Mouse (Mus musculus) ovary, adult 18-20 months (tissue): Measurements from ENCODE around the gene Atp2a1.
A peak's percentile ranks its signal among the peaks of the same experiment; 100 is the strongest.
"Not testable (repeated sequence)": the region's sequence is repeated elsewhere in the genome, so short reads cannot be mapped to it uniquely, and the experiment has no call there.

Experiments used
- DNase-seq: peaks from one replicate; pipeline ENCODE4 v3.0.0; 2022; ENCODE audit warnings: low spot score, mixed read lengths

Atp2a1 gene

DNA sequence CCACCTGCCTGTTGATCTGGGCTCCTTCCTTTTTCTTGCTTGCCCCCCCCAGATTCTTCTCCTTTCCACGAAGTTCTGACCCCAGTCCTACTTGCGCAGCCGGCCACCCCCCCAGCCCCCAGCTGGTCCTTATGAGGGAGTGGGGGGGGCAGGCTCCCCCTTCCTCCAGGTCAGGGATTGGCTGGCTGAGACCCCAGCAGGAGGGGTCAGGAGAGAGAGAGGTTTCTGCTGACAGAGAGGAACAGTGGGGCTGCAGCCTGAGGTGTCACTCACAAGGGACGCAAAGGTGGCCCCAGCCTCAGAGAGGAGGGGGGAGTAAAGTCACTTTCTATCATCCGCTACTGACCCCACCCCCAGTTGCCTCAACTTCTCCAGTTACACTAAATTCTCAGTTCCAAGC, at the start of gene Atp2a1:
Gene Atp2a1 (minus strand): TSS at position 105 of the 400 bp plus-strand sequence.
- DNase-seq = no peak

DNA sequence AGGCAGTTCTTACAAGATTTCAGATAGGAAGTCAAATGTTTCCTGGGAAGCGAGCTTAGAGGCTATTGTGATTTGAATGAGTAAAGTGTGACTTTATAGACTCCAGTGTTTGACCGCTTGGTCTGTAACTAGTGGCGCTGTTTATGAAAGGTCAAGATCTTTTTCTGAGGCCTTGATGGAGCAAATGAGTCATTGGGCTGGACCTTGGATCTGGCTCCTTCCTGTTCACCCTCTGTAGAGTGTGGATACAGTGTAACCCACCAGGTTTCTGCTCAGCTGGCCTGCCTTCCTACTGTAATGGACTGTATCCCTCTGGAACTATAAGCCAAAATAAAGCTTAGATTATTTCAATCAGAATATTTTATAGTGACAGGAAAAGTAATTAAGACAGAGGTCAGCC, 48.4 kb upstream of the Atp2a1 start:
- no peak for DNase-seq

- DNase-seq = no peak
These were observed 44.3 kb upstream of the Atp2a1 start for GRCm38 (mm10) chr7:126507126-126507778.

- no peak for DNase-seq
These were observed 42.0 kb upstream of the Atp2a1 start for GRCm38 (mm10) chr7:126504913-126505312.

DNA sequence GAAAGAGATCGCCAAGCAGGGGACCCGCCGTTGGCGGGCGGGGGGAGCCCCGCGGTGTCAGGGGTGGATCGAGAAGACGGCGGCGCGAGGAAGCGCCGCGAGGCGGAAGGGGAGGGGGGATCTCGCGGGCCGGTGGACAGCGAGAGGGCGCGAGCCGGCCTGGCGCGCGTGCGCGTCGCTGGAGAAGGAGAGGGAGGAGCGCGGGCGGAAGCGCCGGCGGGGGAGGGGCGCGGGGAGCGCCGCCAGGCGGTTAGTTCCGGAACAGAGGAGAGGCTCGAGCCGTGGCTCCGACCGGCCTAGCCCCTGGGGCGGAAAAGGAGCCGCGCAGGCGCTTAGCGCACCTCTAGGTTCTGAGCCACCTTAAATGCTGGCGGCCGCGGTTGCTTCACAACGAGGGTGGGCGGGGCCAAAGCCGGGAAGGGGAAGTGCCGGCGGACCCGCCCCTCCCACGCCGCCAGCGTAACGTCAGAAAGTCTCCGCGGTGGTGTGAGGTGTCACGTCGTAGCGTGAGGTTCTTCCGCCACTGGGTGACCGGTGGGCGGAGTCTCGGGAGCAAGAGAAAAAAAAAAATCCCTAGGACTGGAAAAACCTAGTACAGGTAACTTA, 40.5 kb upstream of the Atp2a1 start, which contains the start of gene Atxn2l:
Gene Atxn2l (minus strand): TSS at position 165 of the 606 bp plus-strand sequence.
- peak; percentile 97 for DNase-seq

DNA sequence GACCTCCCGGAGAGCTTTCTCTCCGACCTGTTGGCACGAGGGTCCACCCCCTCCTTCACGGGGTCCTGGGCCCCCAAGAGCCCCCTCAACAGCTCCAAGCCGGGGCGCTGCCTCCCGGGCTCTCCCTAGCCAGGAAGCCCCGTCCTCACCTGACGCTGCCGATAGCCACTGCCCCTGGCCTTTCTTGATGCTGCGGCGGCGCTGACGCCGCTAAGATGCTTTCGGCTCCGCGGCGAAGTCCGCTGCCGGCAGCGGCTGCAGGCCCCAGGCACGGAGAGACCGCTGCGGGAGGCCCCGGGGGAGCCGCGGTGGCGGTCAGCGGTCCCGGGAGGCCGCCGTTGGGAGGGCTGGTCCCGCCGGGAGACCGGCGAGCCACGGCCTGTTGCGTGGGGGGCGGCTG, 39.8 kb upstream of the Atp2a1 start:
- no peak for DNase-seq

DNA sequence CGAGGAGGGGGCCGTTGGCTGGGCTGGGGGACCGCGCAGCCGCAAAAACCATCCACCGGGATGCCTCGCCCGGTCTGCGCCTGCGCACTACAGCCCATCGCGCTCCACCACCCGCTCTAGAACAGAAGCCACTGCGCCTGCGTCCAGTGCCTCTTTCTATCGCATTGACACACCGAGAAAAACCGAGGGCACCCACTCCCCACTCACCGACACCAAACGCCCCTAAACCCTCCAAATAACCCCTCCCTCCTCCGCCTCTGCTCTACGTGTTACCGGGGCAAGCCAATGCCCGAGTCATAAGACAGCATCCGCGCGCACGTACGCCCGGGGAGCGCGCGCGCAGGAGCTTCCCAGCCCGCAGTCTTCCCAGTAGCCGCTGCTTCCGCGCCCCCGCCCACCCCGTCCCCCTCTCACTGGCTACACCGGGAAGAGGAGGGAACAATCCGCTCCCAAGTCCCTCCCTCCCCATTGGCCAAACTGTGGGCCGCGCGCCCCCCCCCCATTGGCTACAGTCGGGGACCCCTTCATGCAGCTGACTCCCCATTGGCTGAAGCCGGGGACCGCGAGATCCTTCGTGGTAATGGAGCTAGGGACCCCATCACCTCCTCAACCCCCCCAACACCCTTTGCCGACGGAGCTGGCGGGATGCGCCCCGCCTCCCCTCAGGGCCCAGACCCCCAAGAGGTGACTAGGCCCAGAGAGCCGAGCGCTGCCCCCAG, 39.3 kb upstream of the Atp2a1 start:
- DNase-seq = peak; percentile 91

DNA sequence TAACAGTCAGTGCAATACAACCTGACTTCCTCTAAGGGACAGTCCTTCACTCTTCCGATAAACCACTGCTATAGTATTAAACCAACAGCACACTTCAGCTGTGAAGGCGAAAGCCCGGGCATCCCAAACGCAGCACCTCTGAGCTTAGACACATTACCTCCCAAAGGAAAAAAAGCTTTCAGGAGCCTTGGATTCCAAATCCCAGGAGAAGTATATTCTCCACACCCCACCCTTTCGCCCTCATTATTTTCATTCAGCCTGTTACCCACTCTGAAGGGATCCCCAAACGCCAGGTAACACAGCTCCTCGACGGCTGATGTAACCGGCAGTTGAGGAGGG, 38.7 kb upstream of the Atp2a1 start:
- no peak for DNase-seq

GRCm38 (mm10) chr7:126499416-126499815, 36.5 kb upstream of the Atp2a1 start:
- no peak for DNase-seq

GRCm38 (mm10) chr7:126497966-126498365, 35.1 kb upstream of the Atp2a1 start:
- DNase-seq = no peak

DNA sequence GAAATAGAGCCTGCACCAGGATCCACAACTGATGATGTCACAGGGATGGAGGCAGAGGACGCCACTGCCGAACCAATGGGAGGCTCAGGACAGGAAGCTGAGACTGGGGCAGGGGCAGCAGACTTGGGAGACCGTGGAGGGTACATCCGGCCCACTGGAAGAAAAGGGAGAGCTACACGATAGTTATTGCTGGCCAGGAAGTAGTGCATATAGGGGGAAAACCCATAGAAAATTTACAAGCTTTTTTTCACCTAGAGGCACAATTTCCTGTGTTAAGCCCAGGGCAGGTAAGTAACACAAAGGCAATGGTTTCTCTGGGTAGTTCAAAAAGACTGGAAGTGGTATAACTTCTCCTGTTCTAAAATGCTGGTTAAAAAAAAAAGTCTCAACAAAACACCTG, 33.6 kb upstream of the Atp2a1 start:
- DNase-seq = no peak

- no peak for DNase-seq
These were observed 31.2 kb upstream of the Atp2a1 start for GRCm38 (mm10) chr7:126494120-126494519.

DNA sequence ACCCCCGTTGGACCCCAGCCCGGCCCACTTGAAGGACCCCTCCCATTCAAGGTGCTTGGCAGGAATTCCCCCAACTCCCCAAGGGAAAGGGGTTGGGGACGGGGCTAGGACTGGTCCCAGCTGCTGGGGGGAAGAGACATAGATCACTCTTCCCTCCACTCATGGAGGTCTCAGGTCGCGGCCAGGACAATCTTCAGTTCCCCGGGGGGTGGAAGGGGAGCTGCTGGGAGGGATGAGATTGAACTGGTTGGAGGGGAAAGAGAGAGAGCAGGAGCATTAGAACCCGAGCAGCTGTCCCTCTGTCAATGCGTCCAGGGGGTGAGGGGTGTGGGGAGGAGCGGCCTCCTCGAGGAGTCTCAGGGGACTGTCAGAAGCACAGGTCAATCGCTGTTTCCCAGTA, 29.1 kb upstream of the Atp2a1 start:
- no peak for DNase-seq

DNA sequence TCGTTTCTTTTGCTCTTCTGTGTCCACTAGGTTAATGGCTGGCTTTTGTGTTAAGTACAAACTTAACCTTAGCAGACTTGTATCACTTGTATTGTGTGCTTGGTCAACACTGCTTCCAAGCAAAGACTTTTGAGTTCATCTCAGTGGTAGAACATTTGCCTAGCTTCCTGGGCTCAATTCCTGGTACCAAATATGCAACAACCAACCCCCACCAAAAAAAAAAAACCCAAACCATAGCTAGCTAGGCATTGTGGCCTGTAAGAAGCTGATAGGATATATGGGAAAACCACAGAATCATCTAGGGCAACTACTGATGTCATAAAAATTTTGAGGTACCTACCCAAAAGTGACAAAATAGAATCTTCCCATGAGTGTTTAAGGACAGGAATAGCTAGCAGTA, 28.1 kb upstream of the Atp2a1 start:
- DNase-seq = no peak

DNA sequence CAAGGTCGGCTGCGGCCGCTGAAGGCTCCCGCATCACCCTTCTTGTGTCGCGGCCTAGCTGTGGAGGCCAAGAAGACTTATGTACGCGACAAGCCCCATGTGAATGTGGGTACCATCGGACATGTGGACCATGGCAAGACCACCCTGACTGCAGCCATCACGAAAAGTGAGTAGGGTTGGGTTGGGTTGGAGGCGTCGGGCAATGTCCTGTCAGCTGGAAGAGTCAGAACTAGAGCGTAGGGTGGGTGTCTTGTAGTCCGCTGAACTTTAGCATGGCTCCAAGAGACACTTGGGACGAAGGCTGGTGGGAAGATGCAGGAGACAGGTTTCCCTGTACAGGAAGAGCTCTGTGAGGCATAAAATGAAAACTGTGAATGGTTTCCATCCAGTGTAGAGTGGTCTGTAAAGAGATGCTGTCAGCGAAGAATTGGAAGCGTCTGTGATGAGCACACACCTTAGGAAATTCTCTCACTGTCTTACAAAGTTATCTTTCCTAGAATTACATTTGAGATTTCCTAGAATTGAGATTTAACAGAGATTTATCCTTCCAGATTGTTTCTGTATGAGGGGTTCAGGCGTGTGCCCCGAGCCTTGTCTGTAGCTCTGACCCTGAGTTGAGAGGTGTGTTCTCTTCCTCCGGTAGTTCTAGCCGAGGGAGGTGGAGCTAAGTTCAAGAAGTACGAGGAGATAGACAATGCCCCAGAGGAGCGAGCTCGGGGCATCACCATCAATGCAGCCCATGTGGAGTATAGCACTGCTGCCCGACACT, 24.9 kb upstream of the Atp2a1 start:
- not testable (repeated sequence) for DNase-seq

DNA sequence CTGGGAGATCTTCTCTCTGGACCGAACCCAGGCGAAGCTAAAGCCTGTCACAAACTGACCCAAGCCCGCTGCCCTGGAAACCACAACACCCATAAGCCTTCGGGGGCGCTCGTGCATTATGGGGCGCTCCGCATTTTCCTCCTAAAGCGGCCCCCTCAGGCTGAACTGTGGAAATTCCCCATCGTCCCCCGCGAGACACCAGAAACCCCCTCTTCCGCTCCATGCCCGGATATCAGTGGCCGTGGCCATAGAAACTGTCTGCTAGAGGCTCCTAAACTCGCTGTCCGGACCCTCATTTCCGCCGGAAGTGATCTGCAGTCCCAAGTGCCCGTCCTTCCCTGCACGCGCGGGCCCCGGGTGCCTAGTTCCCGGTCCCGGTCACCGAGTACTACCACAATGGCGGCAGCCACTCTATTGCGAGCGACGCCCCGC, 24.2 kb upstream of the Atp2a1 start, which contains the start of gene Tufm:
Gene Tufm (plus strand): TSS at position 310 of the 432 bp plus-strand sequence.
- peak; percentile 96 for DNase-seq

GRCm38 (mm10) chr7:126482392-126482871, 19.5 kb upstream of the Atp2a1 start:
- peak; percentile 92 for DNase-seq

DNA sequence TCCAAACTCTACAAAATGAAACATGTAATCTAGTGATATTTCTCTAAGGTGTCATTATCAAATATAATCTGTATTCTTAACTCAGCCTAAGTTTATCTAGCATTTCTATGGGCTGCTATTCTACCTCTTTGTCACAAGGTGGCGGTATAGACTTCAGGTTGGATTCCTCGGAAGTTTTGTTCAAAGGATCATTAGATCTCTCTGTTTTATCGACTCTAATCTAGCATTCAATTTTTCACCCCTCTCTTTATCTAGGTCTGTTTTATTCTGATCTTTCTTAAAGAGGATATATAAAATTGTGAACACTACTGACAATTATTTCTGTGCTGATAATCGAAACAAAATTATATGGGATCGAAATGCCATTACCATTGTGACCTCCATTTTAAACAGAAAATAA, 18.8 kb upstream of the Atp2a1 start:
- no peak for DNase-seq

DNA sequence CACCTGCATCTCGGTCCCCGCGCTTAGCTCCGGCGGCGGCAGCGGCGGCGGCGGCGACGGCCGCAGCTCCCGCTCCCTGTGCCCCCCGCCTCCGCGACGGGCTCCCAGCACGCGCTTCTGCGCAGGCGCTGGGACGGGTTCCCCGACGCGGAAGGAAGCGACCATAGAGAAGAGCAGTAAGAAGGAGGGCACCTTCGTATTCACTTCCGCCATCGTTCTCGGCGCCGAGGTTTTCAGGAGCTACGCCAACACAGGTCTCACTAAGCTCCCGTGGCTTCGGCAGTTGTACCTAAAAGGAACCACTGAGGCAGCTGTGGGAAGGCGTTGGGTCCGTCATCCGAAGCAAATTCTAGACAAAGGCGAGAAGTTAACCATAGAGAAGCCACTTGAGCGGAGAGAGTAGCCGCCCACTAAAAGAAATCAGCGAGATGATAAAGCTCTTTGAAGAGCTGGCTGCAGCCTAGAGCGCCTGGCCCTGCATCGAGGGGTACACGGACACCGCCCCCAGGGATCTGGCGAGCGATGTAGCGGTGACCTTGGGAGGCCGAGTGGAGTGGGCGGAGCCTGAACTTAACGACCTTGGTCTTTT, 12.2 kb upstream of the Atp2a1 start, which contains the start of gene Sh2b1:
Gene Sh2b1 (minus strand): TSS at position 432 of the 589 bp plus-strand sequence.
- DNase-seq = peak; percentile 83

- no peak for DNase-seq
These were observed 11.6 kb upstream of the Atp2a1 start for GRCm38 (mm10) chr7:126474486-126474955.

DNA sequence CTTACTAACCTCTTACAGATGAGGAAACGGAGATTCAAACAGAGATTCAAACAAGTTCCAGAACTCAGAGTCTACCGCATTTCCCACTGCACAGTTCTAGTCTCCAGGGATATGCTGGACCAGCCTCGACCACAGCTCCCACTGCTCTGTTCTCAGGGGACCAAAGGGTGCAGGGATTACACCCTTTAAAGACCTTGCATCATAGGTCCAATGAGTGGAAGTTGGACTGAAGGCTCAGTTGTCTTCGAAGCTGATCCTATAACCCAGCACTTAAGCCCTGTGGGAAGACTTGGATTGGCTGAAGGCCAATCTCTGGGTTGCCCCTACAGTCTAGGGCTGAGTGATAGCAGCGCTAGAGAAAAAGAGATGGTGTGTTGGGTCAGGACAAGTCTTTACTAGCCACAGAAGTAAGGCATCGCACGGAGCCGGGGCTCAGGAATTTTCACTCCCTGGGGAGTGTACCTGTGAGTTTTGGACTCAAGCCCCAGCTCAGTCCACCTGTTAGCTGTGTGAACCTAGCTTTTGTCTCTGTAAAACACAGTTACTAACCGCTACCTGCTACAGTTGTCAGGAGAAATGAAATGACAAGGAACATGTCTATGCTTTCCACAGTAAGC, 10.7 kb upstream of the Atp2a1 start:
- no peak for DNase-seq
